Mouse (Mus musculus) forebrain, embryonic 16.5 days (tissue): Measurements from ENCODE around the gene Krtcap3. TPM values are rescaled to one million over a fixed set of nuclear protein-coding genes. Genes with fewer than 3 reads are reported as not detected.

Experiments used
- ATAC-seq: fragments of 200-750 bp; cut with Nextera tagmentation; 2 replicates; pipeline ENCODE4 v1.8.0; 2017; ENCODE audit warnings: mild to moderate bottlenecking, moderate library complexity
- H3K27ac ChIP-seq: fragments of 300-500 bp; sonication (generic); 2 replicates; pipeline ENCODE4 v1.5.1; 2014; ENCODE audit warnings: low read length, control low read depth
- H3K27me3 ChIP-seq: fragments of 300-500 bp; sonication (generic); replicated peaks from 2 replicates; pipeline ENCODE4 v1.6.1; 2014; ENCODE audit warnings: low read length; ENCODE audit not compliant: control insufficient read depth, insufficient read depth
- H3K36me3 ChIP-seq: fragments of 300-500 bp; sonication (generic); 2 replicates; pipeline ENCODE4 v1.6.1; 2014; ENCODE audit not compliant: control insufficient read depth, insufficient read depth
- H3K4me1 ChIP-seq: fragments of 300-500 bp; sonication (generic); replicated peaks from 2 replicates; pipeline ENCODE4 v1.6.1; 2014; ENCODE audit warnings: low read length; ENCODE audit not compliant: control insufficient read depth, insufficient read depth
- H3K4me2 ChIP-seq: fragments of 300-500 bp; sonication (generic); 2 replicates; pipeline ENCODE4 v1.6.1; 2014; ENCODE audit warnings: mild to moderate bottlenecking, low read length, control low read depth
- H3K4me3 ChIP-seq: fragments of 300-500 bp; sonication (generic); replicated peaks from 2 replicates; pipeline ENCODE4 v1.5.1; 2014; ENCODE audit warnings: mild to moderate bottlenecking, low read length, control low read depth
- H3K9ac ChIP-seq: fragments of 300-500 bp; sonication (generic); replicated peaks from 2 replicates; pipeline ENCODE4 v1.6.1; 2014; ENCODE audit warnings: low read depth, low read length, control low read depth
- H3K9me3 ChIP-seq: fragments of 300-500 bp; sonication (generic); 2 replicates; pipeline ENCODE4 v1.6.1; 2016; ENCODE audit warnings: low read length; ENCODE audit not compliant: control insufficient read depth
- WGBS: fragments of 180-500 bp; shearing (Covaris S2); extraction: QIAGEN DNeasy Blood & Tissue Kit; methylation state at CpG from one replicate; pipeline ENCODE4 v1.1.7; 2014; 5-methylcytosine and 5-hydroxymethylcytosine counted together
- polyA plus RNA-seq: library from polyadenylated mRNA; unstranded; fragments of >200 nt; fragmentation: Nextera tagmentation; extraction: Ambion mirVana; gene quantifications from 2 replicates; pipeline ENCODE4 v1.2.1, GENCODE M21; 2015

Krtcap3 gene
- polyA plus RNA-seq, 1 experiment from 2014 or later: 2.4 TPM

DNA sequence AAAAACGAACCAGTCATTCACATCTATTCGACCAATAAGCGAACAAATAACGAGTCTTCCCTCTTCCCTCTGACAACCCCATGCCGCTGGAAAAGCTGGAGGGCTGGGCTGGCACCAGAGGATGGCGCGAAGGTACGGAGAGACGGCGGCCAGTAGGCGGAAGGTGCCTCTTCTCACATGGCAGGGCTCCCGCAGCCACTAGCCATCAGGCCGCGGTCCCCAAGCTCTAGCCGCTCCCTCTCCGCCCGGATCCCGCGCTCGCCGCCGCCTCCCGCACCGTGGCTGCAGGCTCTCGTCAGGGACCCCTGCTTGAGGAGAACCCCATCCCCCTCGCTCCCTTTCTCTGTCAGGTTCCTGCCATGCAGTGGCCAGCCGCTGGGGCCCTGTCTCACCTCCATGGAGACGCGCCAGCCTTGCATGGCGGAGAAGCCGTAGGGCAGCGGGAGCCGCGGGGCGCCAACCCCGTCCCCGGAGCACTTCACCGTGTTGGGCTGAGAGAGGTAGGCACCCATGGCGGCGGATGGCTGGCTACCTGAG is 31.5 kb upstream of the Krtcap3 start:
- Histone ChIP-seq H3K4me1 (peaks cover 14% of the 10 kb centered on the region), H3K27ac (peak overlapping the region; percentile 94), H3K4me2 (peak overlapping the region; percentile 71), H3K9ac (peak overlapping the region; percentile 91), H3K27me3 (no peaks in the 10 kb centered on the region), H3K4me3 (peak overlapping the region; percentile 99), H3K36me3 (no peaks in the 10 kb centered on the region), H3K9me3 (no peaks in the 10 kb centered on the region)
- 0% methylated on average over 40 of the region's 40 CpGs for WGBS
- peak; percentile 63 for ATAC-seq

DNA sequence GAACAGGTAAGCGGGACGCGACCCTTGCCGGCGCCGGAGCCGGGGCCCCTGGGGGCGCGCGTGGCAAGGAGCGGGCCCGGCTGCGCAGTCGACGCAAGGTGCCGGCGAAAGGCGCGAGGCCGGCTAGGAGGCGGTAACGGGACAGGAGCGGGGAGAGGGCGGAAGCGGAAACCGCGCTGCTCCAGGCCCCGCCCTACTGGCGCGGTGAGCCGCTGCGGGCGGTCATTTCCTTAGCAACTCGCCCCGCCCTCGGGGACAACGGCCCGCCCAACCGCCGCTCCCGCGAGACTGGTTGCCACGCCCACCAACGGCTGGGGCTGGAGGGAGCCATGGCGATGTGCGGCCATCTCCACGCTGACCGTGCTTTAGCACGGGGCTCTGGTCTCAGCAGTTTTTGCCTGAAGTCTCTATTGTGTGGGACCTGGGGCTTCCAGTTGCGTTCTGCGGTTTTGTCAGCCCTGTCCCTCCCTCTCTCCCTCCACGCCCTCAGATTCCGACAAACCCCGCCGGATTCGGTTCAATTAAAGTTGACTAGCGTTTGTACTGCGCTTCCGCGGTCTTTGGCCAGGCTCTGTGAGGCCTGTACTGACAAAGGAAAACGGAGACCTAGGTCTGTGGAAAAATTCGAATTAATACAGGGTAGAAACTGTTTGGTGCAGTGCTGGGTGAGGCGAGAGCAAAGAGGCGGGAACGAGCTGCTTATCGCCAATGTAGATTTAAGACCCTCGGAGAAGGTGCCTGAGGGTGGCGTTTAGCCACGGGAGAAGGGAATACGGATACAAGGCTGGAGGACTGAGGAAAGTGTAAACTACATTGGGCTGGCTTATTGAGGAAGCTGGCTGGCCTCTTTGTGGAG is 30.8 kb upstream of the Krtcap3 start, which contains the start of gene Ppm1g:
Ppm1g (minus strand) TSS at position 240 of the 856 bp plus-strand sequence.
- H3K4me3 ChIP-seq: peak within 1 kb of the TSS; percentile 99
- ATAC-seq: peak; percentile 94
- H3K4me2 ChIP-seq: peak within 1 kb of the TSS; percentile 71
- no peaks in the 10 kb centered on the region for H3K36me3 ChIP-seq
- peaks cover 14% of the 10 kb centered on the region for H3K4me1 ChIP-seq
- peak within 1 kb of the TSS; percentile 91 for H3K9ac ChIP-seq
- H3K27ac ChIP-seq: peak within 1 kb of the TSS; percentile 94
- H3K9me3 ChIP-seq: no peaks in the 10 kb centered on the region
- WGBS: under 1% methylated on average over 66 of the region's 70 CpGs
- no peaks in the 10 kb centered on the region for H3K27me3 ChIP-seq

DNA sequence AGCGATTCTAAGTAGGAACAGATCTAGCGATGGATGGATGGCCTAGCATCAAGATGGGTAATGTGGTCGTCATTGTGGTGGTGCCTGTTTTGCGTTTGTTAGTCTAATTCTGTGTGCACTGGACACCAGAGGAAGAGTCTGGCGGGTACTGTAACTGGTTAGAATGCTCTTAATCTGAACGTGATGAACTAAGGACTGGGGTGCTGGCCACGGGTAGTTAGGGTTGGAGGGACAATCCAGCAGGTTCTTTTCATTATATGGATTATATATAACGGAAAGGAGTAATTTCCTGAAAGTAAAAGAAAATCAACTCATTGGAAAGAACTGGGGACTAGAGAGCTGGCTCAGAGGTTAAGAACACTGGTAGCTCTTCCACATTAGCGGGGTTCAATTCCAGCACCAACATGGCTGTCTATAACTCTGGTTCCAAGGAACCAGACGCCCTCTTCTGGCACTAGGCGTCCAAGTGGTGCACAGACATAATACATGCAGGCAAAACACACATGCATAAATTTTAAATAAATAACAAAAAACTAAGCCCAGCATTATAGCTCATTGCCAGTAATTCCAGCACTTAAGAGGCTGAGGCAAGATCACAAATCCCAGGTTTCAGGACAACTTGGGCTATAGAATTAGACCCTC is 30.1 kb upstream of the Krtcap3 start:
- Histone ChIP-seq H3K4me2 (peak overlapping the region; percentile 71), H3K9me3 (no peaks in the 10 kb centered on the region), H3K4me1 (peaks cover 14% of the 10 kb centered on the region), H3K36me3 (no peaks in the 10 kb centered on the region), H3K27me3 (no peaks in the 10 kb centered on the region), H3K4me3 (peak overlapping the region; percentile 99), H3K9ac (peak overlapping the region; percentile 91), H3K27ac (peak overlapping the region; percentile 94)
- 10% methylated on average over 11 of the region's 11 CpGs for WGBS
- ATAC-seq: 0 out of 2 replicates have a peak, but pooled peaks have one; percentile 27

DNA sequence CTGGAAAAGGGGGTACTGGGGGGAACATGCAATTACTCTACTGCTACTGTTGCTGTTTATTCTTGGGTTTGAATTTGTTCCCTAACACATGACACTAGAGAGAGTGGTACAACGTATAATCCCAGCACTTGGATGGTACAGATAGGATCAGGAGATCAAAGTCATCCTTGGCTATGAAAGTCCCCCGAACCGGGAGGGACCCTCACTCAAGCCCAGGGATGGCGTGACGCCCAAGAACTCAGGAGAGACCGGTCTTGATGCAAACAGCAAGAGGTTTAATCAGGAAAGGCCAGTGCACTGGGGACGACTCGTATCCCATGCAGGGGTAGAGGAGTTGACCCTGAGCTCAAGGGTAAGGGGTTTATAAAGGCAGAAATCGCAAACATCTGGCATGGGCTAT is 28.8 kb upstream of the Krtcap3 start:
- Histone ChIP-seq H3K9ac (no peak overlapping the region), H3K4me1 (peaks cover 14% of the 10 kb centered on the region), H3K36me3 (no peaks in the 10 kb centered on the region), H3K4me3 (no peak overlapping the region), H3K4me2 (no peak overlapping the region), H3K27me3 (no peaks in the 10 kb centered on the region), H3K27ac (no peak overlapping the region), H3K9me3 (no peaks in the 10 kb centered on the region)
- ATAC-seq: no peak
- WGBS: 94% methylated on average over 9 of the region's 9 CpGs

DNA sequence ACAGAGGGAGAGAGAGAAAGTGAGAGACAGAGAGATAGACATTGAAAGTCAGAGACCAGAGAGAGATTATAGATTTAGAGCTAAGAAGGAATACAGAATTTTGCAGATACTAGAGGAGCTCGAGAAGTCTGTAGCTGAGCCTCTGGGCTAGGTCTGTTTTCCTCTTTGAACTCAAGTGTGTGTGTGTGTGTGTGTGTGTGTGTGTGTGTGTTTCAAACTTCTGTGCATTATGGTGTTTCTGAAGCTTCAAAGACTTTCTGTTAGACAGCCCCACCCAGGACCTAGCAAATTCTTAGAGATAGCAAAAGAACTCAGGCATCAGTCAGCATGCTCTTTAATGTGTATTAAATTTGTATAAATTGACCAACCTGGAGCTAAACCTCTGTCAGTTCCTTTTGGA is 24.9 kb upstream of the Krtcap3 start:
- Histone ChIP-seq H3K9me3 (no peaks in the 10 kb centered on the region), H3K9ac (no peak overlapping the region), H3K27ac (no peak overlapping the region), H3K4me1 (peaks cover 2% of the 10 kb centered on the region), H3K4me2 (no peak overlapping the region), H3K36me3 (no peaks in the 10 kb centered on the region), H3K4me3 (no peak overlapping the region), H3K27me3 (no peaks in the 10 kb centered on the region)
- WGBS: 84% methylated on average over 1 of the region's 1 CpGs
- no peak for ATAC-seq

DNA sequence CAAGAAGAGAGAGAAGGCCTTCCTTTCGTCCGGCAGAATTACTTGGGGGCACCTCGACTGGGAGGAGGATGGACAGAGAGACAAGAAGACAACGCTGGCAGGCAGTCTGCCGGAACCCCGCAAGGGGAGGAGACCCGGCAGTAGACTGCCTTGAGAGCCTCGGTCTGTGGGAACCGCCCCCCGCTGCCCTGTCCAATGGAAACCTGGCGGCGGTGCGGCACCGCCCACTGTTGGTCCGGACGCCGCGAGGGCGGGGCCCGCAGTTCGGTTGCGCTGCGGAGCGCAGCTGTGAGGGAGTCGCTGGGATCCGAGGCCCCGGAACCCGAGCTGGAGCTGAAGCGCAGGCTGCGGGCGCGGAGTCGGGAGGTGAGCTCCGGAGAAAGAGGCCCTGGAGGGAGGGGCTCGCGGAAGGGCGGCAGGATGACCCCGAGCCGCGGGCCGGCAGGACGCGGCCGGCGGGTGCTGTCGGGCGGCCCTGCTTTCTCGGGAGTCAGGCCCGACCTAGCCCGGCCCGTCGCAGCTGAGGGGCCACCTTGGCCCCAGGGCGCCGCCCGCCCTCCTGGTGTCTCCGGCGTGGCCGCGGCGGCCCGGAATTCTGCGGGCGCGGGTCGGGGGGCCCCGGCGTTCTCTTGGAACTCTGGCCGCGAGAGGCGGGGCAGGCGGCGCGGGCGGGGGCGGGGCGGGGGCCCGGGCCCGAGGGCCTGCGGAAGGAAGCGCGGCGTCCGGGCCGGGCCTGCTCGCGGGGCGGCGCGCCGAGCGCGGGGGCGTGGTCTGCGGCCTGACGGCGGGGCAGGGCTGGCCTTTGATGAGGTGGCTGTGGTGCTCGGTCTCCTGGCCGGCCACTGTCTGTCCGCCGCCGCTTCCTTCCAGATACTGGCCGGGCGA is 10.6 kb upstream of the Krtcap3 start, which contains the start of the genes Nrbp1 and Gm9970:
Nrbp1 (plus strand) TSS at position 228 of the 885 bp plus-strand sequence.
Gm9970 (minus strand) TSS at position 596 of the 885 bp plus-strand sequence.
- peak; percentile 100 for ATAC-seq

DNA sequence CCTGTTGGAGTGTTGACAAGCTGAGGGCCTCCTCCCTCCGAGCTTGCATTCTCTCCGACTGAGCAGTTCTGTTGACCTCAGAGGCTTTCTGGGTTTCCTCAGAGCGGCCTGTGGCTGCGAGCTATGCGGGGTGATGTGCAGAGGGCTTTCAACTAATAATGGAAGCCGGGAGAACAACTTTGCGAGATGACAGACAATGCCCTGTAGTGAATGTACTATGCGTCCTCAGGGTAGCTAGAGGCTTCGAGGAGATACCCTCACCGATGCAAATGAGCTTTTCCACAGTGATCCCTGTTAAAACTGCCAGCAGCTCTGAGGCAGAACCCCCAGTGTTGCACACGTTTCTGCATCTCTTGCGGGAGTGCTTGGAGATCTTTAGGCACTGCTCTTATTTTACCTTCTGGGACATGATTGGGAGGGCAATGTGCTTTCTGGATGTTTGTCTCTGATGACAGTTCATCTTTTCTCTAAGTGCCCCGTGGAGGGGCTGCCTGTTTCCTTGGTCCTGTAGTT is 9.9 kb upstream of the Krtcap3 start:
- peak overlapping the region; percentile 90 for H3K9ac ChIP-seq
- no peak for ATAC-seq
- H3K4me3 ChIP-seq: peak overlapping the region; percentile 84
- H3K9me3 ChIP-seq: no peaks in the 10 kb centered on the region; the same call in 1 of the 2 replicates
- H3K36me3 ChIP-seq: peaks cover 19% of the 10 kb centered on the region
- H3K4me1 ChIP-seq: peaks cover 9% of the 10 kb centered on the region
- peak overlapping the region; percentile 64 for H3K4me2 ChIP-seq
- no peaks in the 10 kb centered on the region for H3K27me3 ChIP-seq
- peak overlapping the region; percentile 93 for H3K27ac ChIP-seq
- WGBS: under 1% methylated on average over 13 of the region's 13 CpGs

More for the DNA sequence above, 10.6 kb upstream of the Krtcap3 start, which contains the start of the genes Nrbp1 and Gm9970:
- Histone ChIP-seq H3K9ac (peak within 1 kb of the TSS; percentile 90), H3K4me1 (peaks cover 9% of the 10 kb centered on the region), H3K4me3 (peak within 1 kb of the TSS; percentile 84), H3K27me3 (no peaks in the 10 kb centered on the region), H3K36me3 (peaks cover 13% of the 10 kb centered on the region), H3K9me3 (no peaks in the 10 kb centered on the region; the same call in 1 of the 2 replicates), H3K4me2 (peak within 1 kb of the TSS; percentile 64), H3K27ac (peak within 1 kb of the TSS; percentile 93)
- WGBS: under 1% methylated on average over 98 of the region's 103 CpGs

DNA sequence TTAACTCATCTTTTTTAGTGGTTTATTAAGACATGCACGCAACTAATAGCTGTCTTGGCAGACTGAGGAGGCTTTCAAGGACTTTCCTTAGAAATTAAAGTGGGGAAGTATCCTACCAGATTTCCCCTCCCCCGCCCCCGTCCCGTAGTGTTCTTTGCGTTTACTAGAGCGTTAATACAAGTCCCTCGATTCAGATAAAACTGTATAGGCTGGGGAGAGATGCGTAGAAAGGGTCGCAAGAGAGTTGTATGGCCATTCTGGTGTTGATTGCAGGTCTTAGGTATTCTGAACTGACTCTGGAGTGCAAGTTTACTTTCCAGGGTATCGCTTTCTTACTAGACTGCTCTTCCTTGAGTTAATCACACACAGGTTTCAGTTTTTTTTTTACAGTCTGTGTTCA is 9.3 kb upstream of the Krtcap3 start:
- no peak overlapping the region for H3K27ac ChIP-seq
- WGBS: 20% methylated on average over 10 of the region's 10 CpGs
- peaks cover 23% of the 10 kb centered on the region for H3K36me3 ChIP-seq
- no peak for ATAC-seq
- H3K4me3 ChIP-seq: peak overlapping the region; percentile 84
- H3K27me3 ChIP-seq: no peaks in the 10 kb centered on the region
- H3K9ac ChIP-seq: peak overlapping the region; percentile 90
- H3K4me2 ChIP-seq: peak overlapping the region; percentile 64
- H3K4me1 ChIP-seq: peaks cover 9% of the 10 kb centered on the region
- H3K9me3 ChIP-seq: no peaks in the 10 kb centered on the region; the same call in 1 of the 2 replicates
